Mouse (Mus musculus) embryonic fibroblast, embryonic 13.5 days (primary cell): ENCODE measurements around the gene Gm17268. TPM values are rescaled to one million over a fixed set of nuclear protein-coding genes. Genes with fewer than 3 reads are reported as not detected.

Experiments
- H3K27ac ChIP-seq: 2 replicates; pipeline ENCODE4 v1.5.1; 2012; ENCODE audit warnings: low read length, control low read depth, inconsistent platforms; ENCODE audit not compliant: insufficient read depth
- H3K4me1 ChIP-seq: 2 replicates; pipeline ENCODE4 v1.6.1; 2011; ENCODE audit warnings: low read length; ENCODE audit not compliant: control insufficient read depth, insufficient read depth
- H3K4me3 ChIP-seq: 2 replicates; pipeline ENCODE4 v1.5.1; 2011; ENCODE audit warnings: mild to moderate bottlenecking, control low read depth, low read length; ENCODE audit not compliant: insufficient read depth
- CTCF ChIP-seq: IDR thresholded peaks from 2 replicates; pipeline ENCODE4 v1.5.1; 2011; ENCODE audit warnings: mild to moderate bottlenecking, control low read depth, low read length, moderate library complexity, borderline replicate concordance; ENCODE audit not compliant: insufficient read depth
- POLR2A ChIP-seq: IDR thresholded peaks from 2 replicates; pipeline ENCODE4 v1.6.1; 2011; ENCODE audit warnings: low read depth, mild to moderate bottlenecking, control low read depth, low read length, moderate library complexity
- polyA plus RNA-seq: library from polyadenylated mRNA; stranded (reverse); fragments of >200 nt; gene quantifications from 2 replicates; pipeline ENCODE4 v1.2.4, GENCODE M21; 2011; ENCODE audit warnings: low read depth; ENCODE audit not compliant: missing spikeins, insufficient read length

The Gm17268 gene
- polyA plus RNA-seq, 1 experiment: not detected

- no peak for TF ChIP-seq POLR2A
- Histone ChIP-seq H3K4me3 (no peak overlapping the region), H3K27ac (no peak overlapping the region), H3K4me1 (no peaks in the 10 kb centered on the region)
Observed at GRCm38 (mm10) chr11:81983146-81983545, 55.2 kb downstream of the Gm17268 start.

GRCm38 (mm10) chr11:81982191-81982590 is 56.2 kb downstream of the Gm17268 start:
- H3K27ac ChIP-seq: no peak overlapping the region
- H3K4me3 ChIP-seq: no peak overlapping the region
- H3K4me1 ChIP-seq: no peaks in the 10 kb centered on the region
- TF ChIP-seq CTCF (no peak), POLR2A (no peak)

Other genes with a start within 250 kb of the Gm17268 start
- gene 5530401A14Rik, start 177.9 kb downstream of the Gm17268 start, polyA plus RNA-seq: not detected in 2 replicates
- not detected in 2 replicates for gene Asic2, start 70.1 kb downstream of the Gm17268 start, polyA plus RNA-seq
- 110 and 116 TPM in 2 replicates for gene Ccl2, start 3.0 kb downstream of the Gm17268 start, polyA plus RNA-seq
- gene Ccl7, start 7.2 kb upstream of the Gm17268 start, polyA plus RNA-seq: 189 and 195 TPM in 2 replicates
- gene Ccl11, start 19.3 kb upstream of the Gm17268 start, polyA plus RNA-seq: 2.6 and 2.9 TPM in 2 replicates
- 7.3 TPM in 1 of 2 replicates, not detected in the other for gene Ccl12, start 63.3 kb upstream of the Gm17268 start, polyA plus RNA-seq
- gene Ccl8, start 76.6 kb upstream of the Gm17268 start, polyA plus RNA-seq: 1.0 TPM in 1 of 2 replicates, not detected in the other